Mouse (Mus musculus): ENCODE results near the gene Zdhhc12.

Gene Zdhhc12

DNA sequence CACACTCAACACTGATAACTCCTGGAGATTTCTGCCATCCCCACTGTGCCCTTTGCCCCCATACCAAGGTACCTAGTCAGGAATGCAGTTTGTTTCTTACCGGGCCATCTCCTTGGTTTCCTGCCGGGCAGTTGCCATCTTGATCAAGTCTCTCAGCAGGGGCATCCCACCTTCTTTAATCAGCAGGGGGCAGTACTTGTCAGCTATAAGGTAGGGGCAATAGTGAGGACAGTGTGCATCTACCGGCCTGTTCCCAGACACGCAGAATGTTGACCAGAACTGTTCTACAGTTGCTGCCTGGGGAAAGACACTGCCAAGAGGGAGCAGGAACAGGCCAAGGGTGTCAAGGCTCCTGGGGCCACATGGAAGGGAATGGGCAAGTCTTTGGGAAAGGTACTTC is 6.8 kb upstream of the Zdhhc12 start:
- DNase-seq (ENCODE audit: low spot score in 2 of 2): no peak

DNA sequence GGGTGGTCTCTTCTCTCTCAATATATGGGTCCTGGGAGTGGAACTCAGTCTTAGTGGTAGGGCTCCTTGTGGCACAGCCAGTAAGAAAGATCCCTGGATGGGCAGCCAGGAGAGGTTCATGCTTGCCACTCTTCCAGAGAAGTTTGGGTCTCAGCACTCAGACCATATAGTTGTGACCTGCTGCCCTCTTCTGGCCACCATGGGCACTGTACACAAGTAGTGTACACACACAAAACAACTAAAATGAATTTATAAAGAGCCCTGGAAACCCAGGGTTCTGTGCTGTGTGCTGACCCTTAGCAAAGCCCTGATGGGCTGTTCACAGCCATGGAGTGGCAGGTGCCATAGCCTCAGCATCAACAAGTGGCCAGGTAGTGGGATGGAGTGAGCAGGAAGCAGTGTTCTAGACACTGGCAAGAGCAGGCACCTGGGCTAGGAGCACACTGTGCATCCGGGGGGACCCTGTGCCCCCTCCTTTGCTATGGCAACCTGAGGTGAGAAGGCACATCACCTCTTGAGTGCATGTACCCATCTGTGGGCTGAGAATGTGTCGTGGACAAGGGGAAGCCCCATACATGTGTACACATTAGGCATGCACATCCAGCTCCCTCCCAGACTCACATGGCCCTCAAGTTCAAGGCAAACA is 2.6 kb upstream of the Zdhhc12 start:
- DNase-seq (ENCODE audit: low spot score in 2 of 2): no peak

DNA sequence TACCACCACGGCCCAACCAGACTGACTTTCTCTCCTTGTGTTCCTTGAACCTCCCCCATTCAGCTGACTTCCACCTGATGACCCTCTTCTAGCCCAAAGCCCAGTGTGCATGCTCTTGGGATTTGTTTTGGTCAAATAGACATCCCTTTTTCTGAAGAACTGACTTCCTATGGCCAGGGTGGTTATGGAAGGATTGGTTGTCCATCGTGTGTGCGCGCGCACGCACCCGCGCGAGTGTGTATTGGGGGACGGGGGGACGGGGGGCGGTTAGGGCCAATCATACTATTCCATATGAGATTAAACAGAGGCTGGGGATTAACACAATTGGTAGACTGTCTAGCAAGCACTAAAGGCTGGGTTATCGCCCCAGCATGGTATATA is 750 bp upstream of the Zdhhc12 start:
- no peak for DNase-seq (ENCODE audit: low spot score in 2 of 2)

DNA sequence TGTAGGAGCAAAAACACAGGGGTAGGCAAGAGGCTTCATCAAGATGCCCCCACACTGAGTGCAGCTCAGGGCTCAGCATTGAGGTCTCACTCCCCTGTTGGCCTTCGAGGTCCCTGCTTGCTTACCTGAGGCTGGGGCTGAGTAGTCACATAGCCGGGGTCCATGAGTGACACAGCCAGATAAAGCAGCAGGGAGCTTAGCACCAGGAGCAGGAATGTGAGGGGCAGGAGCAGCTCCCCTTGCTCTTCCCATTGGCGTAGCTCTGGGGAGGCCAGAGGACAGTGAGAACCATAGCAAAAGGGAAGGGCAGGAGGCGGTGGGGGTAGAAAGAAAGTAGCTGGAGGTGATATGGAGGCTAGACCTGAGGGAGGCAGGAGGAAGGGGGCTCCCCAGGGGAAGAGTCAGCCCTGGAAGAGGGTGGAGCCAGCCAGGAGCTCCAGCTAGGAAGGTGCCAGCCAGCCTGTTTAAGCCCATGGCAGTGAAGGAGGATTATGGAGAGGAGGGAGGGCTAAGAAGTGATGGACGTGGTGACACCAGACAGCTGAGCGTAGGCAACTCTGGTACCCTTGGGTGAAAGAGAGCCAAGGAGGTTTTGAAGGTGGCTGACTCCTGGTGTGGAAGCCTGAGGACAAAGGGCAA is 1.0 kb downstream of the Zdhhc12 start:
- no peak for DNase-seq (ENCODE audit: low spot score in 2 of 2)

DNA sequence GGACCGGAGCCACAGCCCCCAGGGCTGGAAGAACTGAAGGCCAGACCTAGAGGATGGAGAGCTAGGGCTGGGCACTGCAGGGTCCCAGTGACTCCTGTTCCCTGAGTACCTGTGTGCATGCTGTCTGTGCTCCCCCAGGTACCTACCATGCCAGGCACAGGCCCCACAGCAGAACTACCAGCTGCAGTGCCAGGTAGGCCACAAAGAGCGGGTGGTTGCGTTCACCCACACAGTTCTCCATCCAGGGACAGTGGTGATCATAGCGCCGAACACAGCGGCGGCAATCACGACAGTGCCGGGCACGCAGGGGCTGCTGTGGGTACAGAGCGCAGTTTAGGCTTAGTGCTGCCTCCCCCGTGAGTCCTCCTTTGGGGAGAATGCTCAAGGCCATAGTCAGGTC is 1.9 kb downstream of the Zdhhc12 start:
- DNase-seq (ENCODE audit: low spot score in 2 of 2): no peak

DNA sequence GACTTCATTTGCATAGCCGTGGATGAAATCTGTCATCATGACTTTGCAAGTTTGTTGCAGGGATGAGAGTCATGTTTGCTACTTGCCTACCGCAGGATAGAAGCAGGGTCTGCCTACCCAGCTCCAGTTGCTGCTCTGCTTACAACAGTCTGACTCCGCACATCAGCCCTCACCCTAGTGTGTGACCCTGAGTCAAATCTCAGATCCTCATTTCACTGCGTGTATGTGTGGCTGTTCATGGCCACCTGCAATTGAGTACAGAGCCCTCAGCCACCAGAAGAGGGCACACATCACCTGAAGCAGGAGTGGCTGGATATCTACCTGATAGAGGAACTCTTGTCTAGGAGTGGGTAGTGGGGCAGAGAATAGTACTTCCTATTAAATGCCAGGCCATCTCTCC is 6.1 kb downstream of the Zdhhc12 start:
- no peak for DNase-seq (ENCODE audit: low spot score in 2 of 2)

DNA sequence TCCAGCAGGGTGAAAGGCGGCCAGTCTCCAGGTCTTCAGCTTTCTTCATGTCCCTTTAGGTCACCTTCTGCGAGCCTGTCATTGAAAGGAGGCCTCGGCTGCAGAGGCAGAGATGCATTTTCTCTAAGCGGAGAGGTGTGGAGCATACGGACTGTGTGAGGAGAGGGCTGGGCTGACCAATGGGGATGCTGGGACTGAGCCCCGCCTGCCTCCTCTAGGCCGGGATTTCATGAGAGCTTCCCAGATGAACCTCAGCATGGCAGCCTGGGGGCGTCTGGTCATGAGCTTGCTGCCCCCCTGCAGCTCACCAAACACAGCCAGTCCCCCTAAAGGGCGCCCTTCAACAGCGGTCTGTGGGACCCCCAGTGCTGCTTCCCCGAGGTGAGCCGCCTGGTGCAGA is 8.8 kb downstream of the Zdhhc12 start:
- DNase-seq (ENCODE audit: low spot score in 2 of 2): no peak

DNA sequence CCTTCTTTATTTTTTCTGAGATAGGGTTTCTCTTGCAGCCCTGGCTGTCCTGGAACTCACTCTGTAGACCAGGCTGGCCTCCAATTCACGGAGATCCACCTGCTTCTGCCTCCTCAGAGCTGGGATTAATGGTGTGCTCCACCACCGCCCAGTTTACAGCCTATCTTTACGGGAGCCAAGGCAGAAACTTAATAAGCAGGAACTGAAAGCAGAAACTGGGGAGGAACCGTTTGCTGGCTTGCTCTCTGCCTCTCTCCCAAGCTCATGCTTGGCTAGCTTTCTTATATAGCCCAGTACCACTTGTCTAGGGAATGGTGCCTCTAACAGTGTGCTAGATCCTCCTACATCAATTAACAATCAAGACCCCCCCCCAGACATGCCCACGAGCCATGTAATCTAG is 9.3 kb downstream of the Zdhhc12 start:
- DNase-seq (ENCODE audit: low spot score in 2 of 2): no peak

DNA sequence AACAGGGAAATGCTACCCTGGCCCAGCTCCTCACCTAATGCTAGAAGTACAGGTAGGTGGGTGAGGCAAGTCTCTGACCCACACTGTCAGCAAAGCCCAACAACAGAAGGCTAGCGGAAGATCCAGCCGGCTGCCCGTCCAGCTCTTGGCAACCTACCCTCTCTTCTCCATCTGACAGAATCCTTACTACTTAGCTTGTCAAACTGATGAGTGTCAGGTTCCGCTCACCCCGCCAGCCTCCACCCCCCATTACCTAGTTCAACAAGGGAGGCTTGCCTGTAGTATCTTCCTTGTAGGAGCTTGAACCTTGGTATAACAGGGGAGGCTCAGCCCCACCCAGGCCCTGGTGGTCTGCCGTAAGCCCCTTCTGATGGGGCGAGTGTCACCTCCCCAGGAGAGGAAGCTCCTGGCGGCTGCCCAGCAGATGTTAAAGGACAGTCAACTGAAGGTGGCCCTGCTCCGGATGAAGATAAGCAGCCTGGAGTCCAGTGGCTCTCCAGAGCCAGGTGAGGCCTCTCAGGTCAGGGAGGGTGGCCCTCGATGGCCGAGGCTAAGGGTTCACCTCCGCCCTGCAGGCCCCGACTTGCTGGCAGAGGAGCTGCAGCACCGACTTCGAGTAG is 13.2 kb downstream of the Zdhhc12 start:
- no peak for DNase-seq (ENCODE audit: low spot score in 2 of 2)

DNA sequence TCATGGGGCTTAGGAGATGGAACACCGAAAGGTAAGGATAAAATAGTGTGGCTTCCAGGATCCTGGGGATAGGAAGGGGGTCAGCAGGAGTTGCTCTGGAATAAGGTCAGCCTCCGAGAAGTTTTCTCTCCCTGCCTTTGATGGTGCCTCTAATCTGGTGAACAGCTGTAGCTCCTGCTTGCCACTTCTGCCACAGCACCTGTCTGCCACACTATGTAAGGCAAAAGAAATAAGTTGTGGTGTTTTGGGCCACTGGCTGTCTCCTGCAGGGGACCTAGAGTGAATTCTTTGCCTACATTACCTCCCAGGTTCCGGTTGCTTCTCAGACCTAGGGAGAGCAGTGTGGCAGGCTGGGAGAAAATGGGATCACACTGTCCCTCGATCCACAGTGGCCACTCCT is 14.7 kb downstream of the Zdhhc12 start:
- DNase-seq (ENCODE audit: low spot score in 2 of 2): no peak

DNA sequence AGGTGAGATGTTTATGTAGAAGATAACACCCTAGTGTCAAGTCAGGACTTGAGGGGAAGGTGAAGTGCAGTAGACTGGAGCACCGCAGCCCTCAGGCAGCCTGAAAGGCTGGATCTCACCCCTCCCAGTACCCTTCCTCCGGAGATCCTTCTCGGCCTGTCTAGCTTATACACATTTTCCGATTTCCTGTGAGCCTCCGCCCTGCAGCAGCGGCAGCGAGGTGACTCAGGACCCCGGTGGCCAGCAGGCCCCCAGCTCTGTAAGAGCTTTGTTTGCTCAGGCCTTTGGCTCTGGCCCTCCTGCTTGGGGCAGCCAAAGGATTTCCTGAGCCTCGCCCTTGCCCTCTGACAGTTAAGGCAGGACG is 15.1 kb downstream of the Zdhhc12 start:
- no peak for DNase-seq (ENCODE audit: low spot score in 2 of 2)

DNA sequence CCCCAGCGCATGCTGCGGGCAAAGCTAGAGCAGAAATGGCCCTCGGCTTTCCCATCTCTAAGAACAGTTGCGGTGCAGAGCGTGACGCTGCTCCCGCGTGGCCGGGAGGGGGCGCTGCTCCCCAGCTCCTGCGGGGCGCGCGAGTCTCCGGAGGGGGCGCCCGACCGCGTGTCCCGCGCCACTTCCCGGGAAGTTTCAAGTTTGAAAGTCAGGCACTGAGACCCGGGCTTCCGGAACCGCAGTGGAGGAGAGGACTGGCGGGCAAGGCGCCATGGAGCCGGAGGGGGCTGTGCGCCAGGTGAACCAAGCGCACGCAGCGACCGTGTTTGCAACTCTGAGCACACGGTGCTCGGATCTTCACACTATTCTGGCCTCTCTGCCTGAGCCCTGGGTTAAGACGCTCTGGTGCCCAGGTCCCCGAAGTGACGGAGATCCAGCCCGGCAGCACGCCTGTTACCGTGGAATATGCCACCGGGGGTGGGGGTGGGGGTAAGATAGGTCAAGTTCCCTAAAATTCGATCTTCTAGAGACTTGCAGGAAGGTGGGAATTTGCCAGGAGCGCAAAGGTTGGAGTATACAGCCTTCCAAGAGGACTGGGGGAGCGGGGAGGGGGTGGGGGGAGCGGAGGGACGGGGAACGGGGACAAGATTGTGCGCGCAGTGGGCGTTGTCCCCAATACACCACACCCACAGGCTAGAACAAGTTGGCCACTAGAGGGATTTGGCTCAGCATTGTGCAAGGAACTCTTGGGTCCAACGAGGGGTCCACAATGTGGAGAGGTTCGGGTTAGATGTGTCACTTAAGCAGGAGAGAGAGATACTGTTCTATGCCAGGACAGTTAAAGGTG is 15.7 kb downstream of the Zdhhc12 start, which contains the start of gene Pkn3:
Pkn3 (plus strand) TSS at position 183 of the 847 bp plus-strand sequence.
- DNase-seq (ENCODE audit: low spot score in 2 of 2): peak in 1 of 2 experiments; percentile 48

DNA sequence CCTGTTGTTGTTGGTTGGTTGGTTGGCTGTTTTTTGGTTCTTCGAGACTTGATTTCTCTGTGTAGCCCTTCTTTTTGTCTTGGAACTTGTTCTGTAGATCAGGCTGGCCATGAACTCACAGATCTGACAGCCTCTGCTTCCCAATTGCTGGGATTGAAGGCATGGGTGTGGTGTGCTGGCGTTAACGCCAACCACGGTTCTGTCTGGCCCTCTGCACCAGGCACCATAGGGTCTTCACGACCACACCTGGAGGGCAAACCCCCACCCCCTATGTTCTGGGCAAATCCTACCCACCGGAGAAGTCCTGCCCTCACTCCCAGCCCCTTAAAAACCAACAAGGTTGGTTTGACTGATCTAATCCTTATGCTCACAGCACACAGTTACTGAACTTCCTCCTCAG is 16.5 kb downstream of the Zdhhc12 start:
- no peak for DNase-seq (ENCODE audit: low spot score in 2 of 2)

DNA sequence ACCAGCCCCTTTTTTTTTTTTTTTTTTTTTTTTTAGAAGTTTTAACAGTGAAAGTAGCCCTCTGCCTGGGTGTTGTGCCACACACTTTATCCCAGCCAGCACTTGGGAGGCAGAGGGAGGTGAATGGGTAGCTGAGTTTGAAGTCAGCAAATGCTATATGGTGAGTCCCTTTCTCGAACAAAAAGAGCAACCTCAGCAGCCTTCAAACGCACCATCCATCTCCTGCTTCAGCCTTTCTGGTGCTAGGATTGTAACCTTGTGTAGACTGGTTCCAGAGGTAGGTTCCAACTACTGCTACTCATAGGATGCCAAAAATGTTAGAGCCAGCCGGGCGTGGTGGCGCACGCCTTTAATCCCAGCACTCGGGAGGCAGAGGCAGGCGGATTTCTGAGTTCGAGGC is 17.0 kb downstream of the Zdhhc12 start:
- no peak for DNase-seq (ENCODE audit: low spot score in 2 of 2)

DNA sequence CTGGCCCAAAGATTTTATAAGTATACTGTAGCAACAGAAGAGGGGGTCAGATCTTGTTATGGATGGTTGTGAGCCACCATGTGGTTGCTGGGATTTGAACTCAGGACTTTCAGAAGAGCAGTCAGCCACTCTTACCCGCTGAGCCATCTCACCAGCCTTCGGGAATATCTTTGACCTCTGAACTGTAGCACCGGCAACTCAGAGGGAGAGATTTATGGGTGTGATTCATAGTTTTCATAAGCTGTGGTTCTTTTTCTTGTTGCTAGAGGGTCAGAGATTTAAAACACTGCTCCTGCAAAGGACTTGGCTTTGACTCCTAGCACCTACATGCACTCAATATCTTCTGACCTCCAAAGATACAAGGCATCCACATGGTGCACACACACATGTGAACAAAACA is 17.8 kb downstream of the Zdhhc12 start:
- no peak for DNase-seq (ENCODE audit: low spot score in 2 of 2)

DNA sequence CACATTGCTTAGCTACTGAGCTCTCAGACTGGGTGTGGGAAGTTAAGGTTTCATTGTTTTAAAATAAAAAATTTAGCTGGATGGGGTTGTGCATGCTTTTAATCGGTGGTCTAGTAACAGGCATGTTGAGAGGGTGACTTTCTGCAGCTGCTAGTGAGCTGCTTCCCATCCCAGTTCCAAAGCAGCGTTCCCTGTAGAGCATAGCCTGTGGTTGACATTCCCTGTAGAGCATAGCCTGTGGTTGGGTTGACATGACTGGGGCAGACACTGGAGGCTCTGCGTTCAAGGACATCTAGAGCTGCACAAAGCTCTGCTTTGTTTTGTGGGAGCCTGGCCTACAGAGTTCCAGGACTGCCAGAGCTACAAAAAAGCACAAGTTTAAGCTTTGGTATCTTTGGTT is 20.2 kb downstream of the Zdhhc12 start:
- DNase-seq (ENCODE audit: low spot score in 2 of 2): no peak

DNA sequence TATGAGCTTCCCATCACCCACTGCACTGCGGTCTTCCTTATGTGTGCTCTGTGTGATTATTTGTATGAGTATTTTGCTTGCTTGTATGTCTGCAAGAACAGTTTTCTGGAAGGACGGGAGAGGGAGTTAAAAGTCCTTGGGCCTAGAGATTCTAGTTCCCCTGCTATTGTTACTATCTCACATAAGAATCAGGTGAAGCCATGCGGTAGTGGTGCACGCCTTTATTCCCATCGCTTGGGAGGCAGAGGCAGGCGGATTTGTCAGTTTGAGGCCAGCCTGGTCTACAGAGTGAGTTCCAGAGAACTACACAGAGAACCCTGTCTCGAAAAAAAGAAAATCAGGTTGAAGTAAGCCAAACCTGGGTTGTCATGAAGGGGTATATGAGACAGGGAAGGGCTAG is 20.6 kb downstream of the Zdhhc12 start:
- no peak for DNase-seq (ENCODE audit: low spot score in 2 of 2)

DNA sequence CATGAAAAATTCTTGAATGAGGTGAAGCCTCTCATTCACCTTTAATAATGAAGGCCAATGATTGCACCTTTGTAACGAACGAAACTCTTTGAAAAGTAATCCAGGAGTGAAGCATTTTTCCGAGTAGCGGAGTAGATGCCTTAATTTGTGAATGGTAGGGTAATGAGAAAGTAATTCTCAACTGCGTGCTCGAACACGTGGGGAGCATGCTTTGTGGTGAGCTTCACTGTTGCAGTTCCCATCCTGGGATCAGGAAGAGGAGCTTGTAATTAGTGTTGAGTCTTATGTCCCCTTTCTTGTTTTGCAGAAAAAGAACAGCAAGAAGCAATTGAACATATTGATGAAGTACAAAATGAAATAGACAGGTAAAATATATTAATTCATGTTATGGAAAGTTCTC is 25.5 kb downstream of the Zdhhc12 start:
- DNase-seq (ENCODE audit: low spot score in 2 of 2): no peak

DNA sequence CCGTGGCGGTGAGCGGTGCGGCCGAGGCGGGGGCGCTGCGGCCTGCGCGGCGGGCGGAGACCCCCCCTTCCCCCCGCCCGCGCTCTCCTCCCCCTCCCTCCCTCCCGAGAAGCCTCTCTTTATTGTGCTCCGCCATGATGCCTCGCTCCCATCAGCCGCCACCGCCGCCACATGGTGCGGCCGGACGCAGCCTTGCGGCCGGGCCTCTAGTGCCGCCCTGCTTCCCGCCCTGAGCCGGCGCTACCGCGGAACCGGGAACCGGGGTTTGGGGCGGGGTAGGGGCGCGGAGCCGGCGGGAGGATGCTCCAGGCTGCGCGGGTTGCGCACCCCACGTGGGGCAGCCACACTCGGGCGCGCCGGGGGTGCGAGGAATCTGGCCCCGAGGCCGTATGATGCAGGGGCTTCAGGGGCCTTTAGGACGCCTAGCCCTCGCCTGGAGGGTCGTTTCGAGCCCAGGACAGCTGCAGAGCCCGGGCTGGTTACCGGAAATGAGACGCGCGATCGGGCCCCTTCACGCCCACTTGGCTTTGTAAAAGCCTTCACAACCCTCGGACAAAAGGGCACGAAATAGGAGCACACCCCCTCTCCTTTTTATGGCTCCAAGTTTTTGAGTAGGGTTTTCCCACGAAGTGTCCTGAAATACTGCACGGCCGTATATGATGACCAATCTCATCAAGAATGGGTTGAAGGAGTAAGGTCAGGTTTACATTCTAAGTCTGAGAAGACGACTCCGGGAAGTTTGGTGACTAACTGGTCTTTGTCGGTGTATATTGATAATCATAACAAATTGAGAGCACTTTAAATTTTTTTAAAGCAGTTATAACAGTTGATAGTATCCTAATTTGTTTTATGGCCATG is 26.2 kb downstream of the Zdhhc12 start:
- DNase-seq (ENCODE audit: low spot score in 2 of 2): no peak

DNA sequence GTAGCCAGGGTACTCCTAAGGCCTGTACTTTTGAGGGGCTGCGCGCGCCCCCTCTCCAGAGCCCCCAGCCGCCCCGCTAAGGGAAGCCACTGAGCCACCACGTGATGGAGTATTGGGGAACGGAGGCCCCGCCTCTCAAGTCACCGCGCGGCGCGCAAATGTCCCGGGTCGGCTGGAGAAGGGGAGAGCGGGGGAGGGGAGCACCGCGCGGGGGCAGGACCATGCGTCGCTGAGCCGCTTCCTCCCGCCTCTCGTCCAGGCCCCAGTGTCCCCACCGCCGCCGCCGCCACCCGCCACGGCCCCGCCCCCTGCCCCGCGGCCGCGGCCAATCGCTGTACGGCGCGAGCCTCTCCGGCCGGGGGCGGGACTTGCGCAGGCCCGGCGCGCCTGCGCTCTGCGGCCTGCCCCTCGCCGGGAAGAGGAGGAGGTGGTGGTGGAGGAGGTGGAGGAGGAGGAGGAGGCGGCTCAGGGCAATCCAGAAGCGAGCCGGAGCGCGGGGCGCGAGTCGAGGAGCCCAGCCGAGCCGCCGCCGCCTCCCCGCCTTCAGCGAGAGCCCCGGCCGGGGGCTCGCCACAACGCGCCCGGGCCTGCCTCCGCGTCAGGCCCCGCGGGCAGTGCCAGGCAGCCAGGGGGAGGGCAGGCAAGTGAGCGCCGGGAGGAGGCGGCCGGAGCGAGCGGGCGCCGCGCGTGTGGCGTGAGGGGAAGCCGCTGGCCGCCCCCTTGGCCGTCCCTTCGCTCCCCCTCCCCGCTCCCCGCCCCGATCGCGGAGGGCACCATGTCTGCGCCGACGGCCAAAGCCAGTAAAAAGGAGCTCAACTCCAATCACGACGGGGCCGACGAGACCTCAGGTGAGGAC is 27.2 kb downstream of the Zdhhc12 start:
- peak; percentile 86 to 89 for DNase-seq (ENCODE audit: low spot score in 2 of 2)

DNA sequence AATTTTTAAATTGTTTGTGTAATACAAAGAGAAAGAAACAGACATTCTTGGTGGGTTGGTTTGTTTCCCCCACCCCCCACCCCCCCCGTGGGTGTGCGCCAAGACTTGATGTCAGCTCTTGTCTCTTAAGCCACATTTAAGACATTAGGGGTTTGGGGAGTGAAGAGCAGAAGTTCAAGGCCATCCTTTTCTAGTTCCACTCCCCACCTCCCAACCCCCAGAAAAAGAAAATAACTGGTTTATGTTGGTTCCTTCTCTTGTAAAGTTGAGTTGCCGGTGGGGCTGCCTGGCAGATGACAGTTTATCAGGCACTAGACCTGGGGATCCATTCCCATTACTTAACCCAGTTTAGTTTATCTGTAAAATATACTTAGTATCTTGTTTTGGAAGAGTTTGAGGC is 29.1 kb downstream of the Zdhhc12 start:
- no peak for DNase-seq (ENCODE audit: low spot score in 2 of 2)

All from right cerebral cortex, postnatal 36 days (tissue).